In the genomic region with DNA sequence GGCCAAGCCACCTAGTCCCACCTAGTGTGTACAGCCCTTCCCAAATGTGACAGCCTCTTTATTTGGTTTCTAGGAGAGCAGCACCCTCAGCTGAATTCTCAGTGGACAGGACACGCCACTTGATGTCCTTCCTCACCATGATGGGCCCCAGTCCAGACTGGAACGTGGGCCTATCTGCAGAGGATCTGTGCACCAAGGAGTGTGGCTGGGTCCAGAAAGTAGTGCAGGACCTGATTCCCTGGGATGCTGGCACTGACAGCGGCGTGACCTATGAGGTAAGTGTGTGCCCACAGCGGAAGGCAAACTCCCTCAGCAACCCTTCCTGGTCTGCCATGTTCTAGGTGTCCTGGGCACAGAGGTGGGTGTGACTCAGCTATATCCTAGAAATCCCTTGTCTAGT, we compare ENCODE assay signal across 22 mouse cellular contexts.
"Had no signal": no experiment of that assay in that cellular context is flagged by ENCODE, and none has a peak within 500 bp of the region (broad histone marks: within the 10 kb centered on the region; RNA-seq: fewer than 3 reads in every experiment).

No protein-coding gene starts in this region.

- H3K9ac ChIP-seq: heart, embryonic 12.5 days; hindbrain, embryonic 13.5 days; hindbrain, embryonic 15.5 days; kidney, embryonic 15.5 days; limb, embryonic 13.5 days; limb, embryonic 15.5 days; liver, embryonic 12.5 days; liver, embryonic 14.5 days had no signal

- H3K9me3 ChIP-seq: heart, embryonic 10.5 days; hindbrain, embryonic 13.5 days; hindbrain, embryonic 15.5 days; kidney, embryonic 15.5 days; limb, embryonic 13.5 days; limb, embryonic 15.5 days had no signal

- H3K27me3 ChIP-seq: heart, embryonic 12.5 days; hindbrain, embryonic 13.5 days; hindbrain, embryonic 15.5 days; kidney, embryonic 15.5 days; limb, embryonic 13.5 days; limb, embryonic 15.5 days; liver, embryonic 12.5 days had no signal

- H3K4me1 ChIP-seq: heart, embryonic 10.5 days; heart, embryonic 12.5 days; hindbrain, embryonic 13.5 days; kidney, embryonic 15.5 days; limb, embryonic 13.5 days; limb, embryonic 15.5 days; liver, embryonic 12.5 days had no signal

- DNase-seq: gastrocnemius, postnatal 10 days; heart, adult 18-20 months; heart, postnatal 10 days; kidney, adult 2 months; kidney, adult 9 months; kidney, postnatal 14 days; kidney, postnatal 36 days; layer of hippocampus, adult 9-11 months; layer of hippocampus, postnatal 36 days; left cerebral cortex, postnatal 4 days had no signal

- ATAC-seq: intestine, embryonic 16.5 days; liver, embryonic 12.5 days had no signal

- H3K27ac ChIP-seq: heart, embryonic 10.5 days; hindbrain, embryonic 13.5 days; hindbrain, embryonic 15.5 days; hindbrain, postnatal 0 days; kidney, embryonic 15.5 days; kidney, postnatal 0 days; limb, embryonic 13.5 days; limb, embryonic 15.5 days; liver, embryonic 12.5 days; liver, embryonic 14.5 days had no signal

- H3K4me3 ChIP-seq: heart, embryonic 10.5 days; heart, embryonic 12.5 days; hindbrain, embryonic 13.5 days; hindbrain, embryonic 15.5 days; kidney, embryonic 15.5 days; limb, embryonic 13.5 days; limb, embryonic 15.5 days; liver, embryonic 12.5 days had no signal

- H3K4me2 ChIP-seq: heart, embryonic 12.5 days; hindbrain, embryonic 13.5 days; hindbrain, embryonic 15.5 days; kidney, embryonic 15.5 days; limb, embryonic 13.5 days; limb, embryonic 15.5 days; liver, embryonic 12.5 days had no signal

- H3K36me3 ChIP-seq: hindbrain, embryonic 15.5 days; kidney, embryonic 15.5 days; limb, embryonic 13.5 days; limb, embryonic 15.5 days; liver, embryonic 12.5 days had no signal
